Mouse (Mus musculus): ENCODE measurements at regions not wholly inside any gene's neighbourhood (a gene's known extent, or its start where the extent isn't known, plus 50 kb on each side); places are given as distances from the start of the nearest gene placed in this dataset.

- TF ChIP-seq CHD2 (IDR thresholded peaks at IDR 0.05; ENCODE audit: low read depth, low read length), result no peak
- TF ChIP-seq ZNF384 (IDR thresholded peaks at IDR 0.05; ENCODE audit: low read depth, low read length), result no peak
- no peak for TF ChIP-seq HCFC1 (IDR thresholded peaks at IDR 0.05; ENCODE audit: borderline replicate concordance, insufficient read depth, low read length)
- TF ChIP-seq ZC3H11A (IDR thresholded peaks at IDR 0.05; ENCODE audit: borderline replicate concordance, low read depth, low read length), result no peak
These were observed 553.2 kb upstream of the Hs3st1 start for GRCm38 (mm10) chr5:40308510-40308909.
